Mouse (Mus musculus): ENCODE measurements around the gene Pla2g15.

GRCm38 (mm10) chr8:106210821-106211345 is 60.7 kb downstream of the Pla2g15 start, which contains the start of the genes Slc7a6os and Prmt7:
- TF ChIP-seq CTCF (IDR thresholded peaks at IDR 0.05; ENCODE audit: borderline replicate concordance, insufficient read depth, low read depth, low read length) = no peak
- peak; percentile 91 for TF ChIP-seq POLR2A (IDR thresholded peaks at IDR 0.05; ENCODE audit: borderline replicate concordance, insufficient read depth, low read length)

All from cerebellum, adult 2 months (tissue).